Comparison of ENCODE assay signal across 31 mouse cellular contexts in genomic region chr16:25878116-25878515, GRCm38 (mm10).
"Had no signal": no experiment of that assay in that cellular context is flagged by ENCODE, and none has a peak within 500 bp of the region (broad histone marks: within the 10 kb centered on the region; RNA-seq: fewer than 3 reads in every experiment).

No protein-coding gene starts in this region.

- H3K27me3 ChIP-seq: limb, embryonic 12.5 days; limb, embryonic 13.5 days; limb, embryonic 15.5 days; liver, embryonic 12.5 days; liver, embryonic 13.5 days; liver, embryonic 15.5 days; lung, embryonic 15.5 days; megakaryocyte, embryonic 14.5 days; midbrain, embryonic 12.5 days; midbrain, embryonic 13.5 days; midbrain, embryonic 15.5 days; neural tube, embryonic 12.5 days had no signal

- H3K4me1 ChIP-seq: limb, embryonic 12.5 days; limb, embryonic 15.5 days; liver, embryonic 12.5 days; liver, embryonic 13.5 days; liver, embryonic 15.5 days; lung, embryonic 15.5 days; megakaryocyte, embryonic 14.5 days; midbrain, embryonic 10.5 days; midbrain, embryonic 12.5 days; midbrain, embryonic 13.5 days; midbrain, embryonic 15.5 days; neural tube, embryonic 12.5 days had no signal

- H3K9ac ChIP-seq: limb, embryonic 12.5 days; limb, embryonic 13.5 days; limb, embryonic 15.5 days; liver, embryonic 12.5 days; liver, embryonic 13.5 days; liver, embryonic 14.5 days; liver, embryonic 15.5 days; lung, embryonic 14.5 days; lung, embryonic 15.5 days; midbrain, embryonic 12.5 days; midbrain, embryonic 13.5 days; midbrain, embryonic 15.5 days; neural tube, embryonic 12.5 days had no signal

- H3K4me3 ChIP-seq: limb, embryonic 10.5 days; limb, embryonic 12.5 days; limb, embryonic 13.5 days; limb, embryonic 15.5 days; liver, embryonic 12.5 days; liver, embryonic 13.5 days; liver, embryonic 15.5 days; lung, embryonic 15.5 days; megakaryocyte, embryonic 14.5 days; midbrain, embryonic 10.5 days; midbrain, embryonic 12.5 days; midbrain, embryonic 13.5 days; midbrain, embryonic 15.5 days; myocyte; neural tube, embryonic 12.5 days had no signal

- H3K9me3 ChIP-seq: limb, embryonic 10.5 days; limb, embryonic 12.5 days; limb, embryonic 13.5 days; limb, embryonic 15.5 days; liver, embryonic 12.5 days; liver, embryonic 13.5 days; liver, embryonic 15.5 days; lung, embryonic 15.5 days; midbrain, embryonic 10.5 days; midbrain, embryonic 12.5 days; midbrain, embryonic 13.5 days; midbrain, embryonic 15.5 days; neural tube, embryonic 12.5 days had no signal

- DNase-seq: left cerebral cortex, postnatal 4 days; liver; liver, embryonic 13.5 days; lung, adult 18-20 months; lung, adult 2 months; lung, embryonic 14.5 days; lung, postnatal 10 days; lung, postnatal 14 days; lung, postnatal 36 days; lung, postnatal 4 days; midbrain, embryonic 14.5 days had no signal

- ATAC-seq: liver, embryonic 12.5 days; lung, postnatal 0 days; midbrain, embryonic 13.5 days; midbrain, embryonic 15.5 days; midbrain, embryonic 16.5 days had no signal

- H3K27ac ChIP-seq: limb, embryonic 12.5 days; limb, embryonic 13.5 days; limb, embryonic 15.5 days; liver, embryonic 12.5 days; liver, embryonic 13.5 days; liver, embryonic 14.5 days; liver, embryonic 15.5 days; lung, embryonic 15.5 days; macrophage; midbrain, embryonic 10.5 days; midbrain, embryonic 12.5 days; midbrain, embryonic 13.5 days; midbrain, embryonic 15.5 days; neural tube, embryonic 12.5 days had no signal

- H3K4me2 ChIP-seq: limb, embryonic 12.5 days; limb, embryonic 13.5 days; limb, embryonic 15.5 days; liver, embryonic 11.5 days; liver, embryonic 12.5 days; liver, embryonic 13.5 days; liver, embryonic 15.5 days; lung, embryonic 14.5 days; lung, embryonic 15.5 days; midbrain, embryonic 11.5 days; midbrain, embryonic 12.5 days; midbrain, embryonic 13.5 days; midbrain, embryonic 15.5 days; neural tube, embryonic 12.5 days had no signal

- H3K36me3 ChIP-seq: limb, embryonic 10.5 days; limb, embryonic 12.5 days; limb, embryonic 13.5 days; limb, embryonic 15.5 days; liver, embryonic 12.5 days; liver, embryonic 13.5 days; liver, embryonic 15.5 days; lung, embryonic 15.5 days; midbrain, embryonic 10.5 days; midbrain, embryonic 12.5 days; midbrain, embryonic 13.5 days; midbrain, embryonic 15.5 days; neural tube, embryonic 12.5 days had no signal
